Mouse (Mus musculus) heart, postnatal 36 days (tissue): ENCODE data around the gene Etv4. TPM values are rescaled to one million over a fixed set of nuclear protein-coding genes. Genes with fewer than 3 reads are reported as not detected.

Experiments used
- DNase-seq, 2 experiments: peaks; one replicate each; pipeline ENCODE4 v3.0.0; 2021 to 2022
- intact Hi-C: fragments of 180-260 bp; cut with DNase I; formaldehyde crosslinking; loops from one replicate; pipeline ENCODE4 v1.15.1; 2025
- total RNA-seq, 2 experiments: library from RNA; stranded (reverse); gene quantifications; 2 replicates each; pipeline ENCODE4 v1.2.3; 2021

The Etv4 gene
- total RNA-seq, 2 experiments from 2014 or later: 0.19 TPM

- no peak for DNase-seq
- intact Hi-C loops: no loop called here
Measured at GRCm38 (mm10) chr11:101787432-101787831, 2.3 kb upstream of the Etv4 start.

GRCm38 (mm10) chr11:101786651-101787050 is 1.5 kb upstream of the Etv4 start:
- no peak for DNase-seq

GRCm38 (mm10) chr11:101785852-101786205 is 658 bp upstream of the Etv4 start:
- DNase-seq: no peak
- intact Hi-C loops: no loop called here

More at GRCm38 (mm10) chr11:101786651-101787050, 1.5 kb upstream of the Etv4 start:
- intact Hi-C loops: no loop called here

GRCm38 (mm10) chr11:101784488-101785142 is 556 bp downstream of the Etv4 start:
- no peak for DNase-seq
- intact Hi-C loops: no loop called here

- no peak for DNase-seq
- intact Hi-C loops: no loop called here
Measured at GRCm38 (mm10) chr11:101784072-101784471, 1.1 kb downstream of the Etv4 start.

GRCm38 (mm10) chr11:101783584-101783983 is 1.6 kb downstream of the Etv4 start:
- no peak for DNase-seq
- intact Hi-C loops: no loop called here

GRCm38 (mm10) chr11:101783135-101783534 is 2.0 kb downstream of the Etv4 start:
- intact Hi-C loops: no loop called here
- DNase-seq: no peak

- DNase-seq: no peak
- intact Hi-C loops: no loop called here
Measured at GRCm38 (mm10) chr11:101776846-101777245, 8.3 kb downstream of the Etv4 start.

- peak in 1 of 2 experiments; percentile 34 for DNase-seq
- intact Hi-C loops: no loop called here
Measured at GRCm38 (mm10) chr11:101772449-101772848, 12.7 kb downstream of the Etv4 start.

- no peak for DNase-seq
- intact Hi-C loops: no loop called here
Measured at GRCm38 (mm10) chr11:101772027-101772426, 13.1 kb downstream of the Etv4 start.

GRCm38 (mm10) chr11:101770266-101770665 is 14.9 kb downstream of the Etv4 start:
- intact Hi-C loops: no loop called here
- no peak for DNase-seq

GRCm38 (mm10) chr11:101768721-101769120 is 16.4 kb downstream of the Etv4 start:
- intact Hi-C loops: no loop called here
- DNase-seq: no peak

GRCm38 (mm10) chr11:101767326-101767725 is 17.8 kb downstream of the Etv4 start:
- DNase-seq: no peak
- intact Hi-C loops: no loop called here

- intact Hi-C loops: no loop called here
- no peak for DNase-seq
Measured at GRCm38 (mm10) chr11:101764546-101764945, 20.6 kb downstream of the Etv4 start.

GRCm38 (mm10) chr11:101763723-101764122 is 21.4 kb downstream of the Etv4 start:
- DNase-seq: no peak
- intact Hi-C loops: loop anchor here (2.0 kb wide), 2 partner anchors 49 to 147 kb away; no protein-coding TSS in a partner anchor

GRCm38 (mm10) chr11:101759530-101759929 is 25.6 kb downstream of the Etv4 start:
- DNase-seq: no peak
- intact Hi-C loops: no loop called here

- DNase-seq: no peak
- intact Hi-C loops: no loop called here
Measured at GRCm38 (mm10) chr11:101758431-101758830, 26.7 kb downstream of the Etv4 start.

- no peak for DNase-seq
- intact Hi-C loops: no loop called here
Measured at GRCm38 (mm10) chr11:101757366-101757765, 27.8 kb downstream of the Etv4 start.

GRCm38 (mm10) chr11:101756616-101757015 is 28.6 kb downstream of the Etv4 start:
- peak in 1 of 2 experiments; percentile 24 for DNase-seq
- intact Hi-C loops: no loop called here

GRCm38 (mm10) chr11:101733596-101733995 is 51.6 kb downstream of the Etv4 start:
- no peak for DNase-seq
- intact Hi-C loops: no loop called here

GRCm38 (mm10) chr11:101732518-101733440 is 52.4 kb downstream of the Etv4 start, which contains the start of gene Dhx8:
Gene Dhx8 (plus strand): TSS chr11:101732919.
- peak; percentile 99 for DNase-seq
- intact Hi-C loops: loop anchor here (1.0 kb wide), 1 partner anchor 73 kb away; no protein-coding TSS in a partner anchor

GRCm38 (mm10) chr11:101729308-101729707 is 55.9 kb downstream of the Etv4 start:
- intact Hi-C loops: no loop called here
- no peak for DNase-seq
